Mouse (Mus musculus): ENCODE measurements at regions not wholly inside any gene's neighbourhood (a gene's known extent, or its start where the extent isn't known, plus 50 kb on each side); places are given as distances from the start of the nearest gene placed in this dataset.
A peak's percentile ranks its signal among the peaks of the same experiment; 100 is the strongest.

- Histone ChIP-seq H3K36me3 (ENCODE audit: control insufficient read depth, insufficient read depth, low read length, poor library complexity, severe bottlenecking) (no peaks in the 10 kb centered on the region), H3K4me3 (ENCODE audit: low read depth, low read length) (no peak overlapping the region), H3K27me3 (ENCODE audit: control insufficient read depth, insufficient read depth, low read length, poor library complexity, severe bottlenecking) (no peaks in the 10 kb centered on the region), H3K9ac (ENCODE audit: low read depth, poor library complexity, severe bottlenecking) (no peak overlapping the region), H3K9me3 (replicated peaks; ENCODE audit: control insufficient read depth, insufficient read depth, low read length, poor library complexity, severe bottlenecking) (no peaks in the 10 kb centered on the region), H3K27ac (ENCODE audit: insufficient read depth, low read length) (no peak overlapping the region), H3K4me1 (ENCODE audit: control insufficient read depth, insufficient read depth, low read length) (peaks cover under 1% of the 10 kb centered on the region)
- no peak for TF ChIP-seq CTCF (IDR thresholded peaks at IDR 0.05; ENCODE audit: low read depth, low read length)
- no peak for TF ChIP-seq POLR2A (IDR thresholded peaks at IDR 0.05; ENCODE audit: insufficient read depth, low read length)
- no peak for TF ChIP-seq EP300 (IDR thresholded peaks at IDR 0.05; ENCODE audit: insufficient read depth, low read depth, low read length)
Measured at GRCm38 (mm10) chr6:127331091-127331490, 115.5 kb upstream of the Parp11 start.

GRCm38 (mm10) chr6:127334256-127334655 is 112.4 kb upstream of the Parp11 start:
- Histone ChIP-seq H3K36me3 (ENCODE audit: control insufficient read depth, insufficient read depth, low read length, poor library complexity, severe bottlenecking) (no peaks in the 10 kb centered on the region), H3K27me3 (ENCODE audit: control insufficient read depth, insufficient read depth, low read length, poor library complexity, severe bottlenecking) (peaks cover 3% of the 10 kb centered on the region; the same call in 1 of the 2 replicates), H3K4me3 (ENCODE audit: low read depth, low read length) (no peak overlapping the region), H3K27ac (ENCODE audit: insufficient read depth, low read length) (no peak overlapping the region), H3K9me3 (replicated peaks; ENCODE audit: control insufficient read depth, insufficient read depth, low read length, poor library complexity, severe bottlenecking) (no peaks in the 10 kb centered on the region), H3K9ac (ENCODE audit: low read depth, poor library complexity, severe bottlenecking) (no peak overlapping the region), H3K4me1 (ENCODE audit: control insufficient read depth, insufficient read depth, low read length) (peaks cover 9% of the 10 kb centered on the region)
- TF ChIP-seq CTCF (IDR thresholded peaks at IDR 0.05; ENCODE audit: low read depth, low read length) (no peak), EP300 (IDR thresholded peaks at IDR 0.05; ENCODE audit: insufficient read depth, low read depth, low read length) (no peak), POLR2A (IDR thresholded peaks at IDR 0.05; ENCODE audit: insufficient read depth, low read length) (no peak)

DNA sequence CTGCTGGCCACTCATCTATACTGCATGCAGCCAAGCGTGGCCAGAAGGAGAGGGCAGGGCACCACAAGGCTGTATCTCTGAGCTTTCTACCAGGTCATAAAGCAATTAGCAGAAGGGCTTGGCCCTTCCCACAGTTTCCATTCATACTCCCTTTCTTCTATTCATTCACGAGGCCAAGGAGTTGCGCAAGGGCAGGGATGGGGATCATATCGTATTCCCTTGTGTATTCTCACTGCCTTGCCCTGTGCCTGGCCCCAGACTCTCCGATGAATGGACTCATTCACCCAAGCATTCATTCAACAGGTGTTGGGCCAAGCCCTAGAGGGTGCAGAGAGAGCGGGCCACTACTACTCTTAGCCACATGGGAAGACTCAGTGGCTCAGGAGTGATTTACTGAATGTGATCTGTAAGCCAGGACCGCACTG is 111.2 kb upstream of the Parp11 start:
- no peak overlapping the region for H3K4me3 ChIP-seq (ENCODE audit: low read depth, low read length)
- TF ChIP-seq CTCF (IDR thresholded peaks at IDR 0.05; ENCODE audit: low read depth, low read length) = no peak
- no peak for TF ChIP-seq EP300 (IDR thresholded peaks at IDR 0.05; ENCODE audit: insufficient read depth, low read depth, low read length)
- TF ChIP-seq POLR2A (IDR thresholded peaks at IDR 0.05; ENCODE audit: insufficient read depth, low read length) = no peak
- H3K27ac ChIP-seq (ENCODE audit: insufficient read depth, low read length) = no peak overlapping the region
- H3K9me3 ChIP-seq (replicated peaks; ENCODE audit: control insufficient read depth, insufficient read depth, low read length, poor library complexity, severe bottlenecking) = no peaks in the 10 kb centered on the region
- peaks cover 3% of the 10 kb centered on the region; the same call in 1 of the 2 replicates for H3K27me3 ChIP-seq (ENCODE audit: control insufficient read depth, insufficient read depth, low read length, poor library complexity, severe bottlenecking)
- no peaks in the 10 kb centered on the region for H3K36me3 ChIP-seq (ENCODE audit: control insufficient read depth, insufficient read depth, low read length, poor library complexity, severe bottlenecking)
- H3K4me1 ChIP-seq (ENCODE audit: control insufficient read depth, insufficient read depth, low read length) = peaks cover 9% of the 10 kb centered on the region
- no peak overlapping the region for H3K9ac ChIP-seq (ENCODE audit: low read depth, poor library complexity, severe bottlenecking)

GRCm38 (mm10) chr6:127335996-127336660 is 110.5 kb upstream of the Parp11 start:
- TF ChIP-seq POLR2A (IDR thresholded peaks at IDR 0.05; ENCODE audit: insufficient read depth, low read length) (no peak), CTCF (IDR thresholded peaks at IDR 0.05; ENCODE audit: low read depth, low read length) (no peak), EP300 (IDR thresholded peaks at IDR 0.05; ENCODE audit: insufficient read depth, low read depth, low read length) (no peak)
- Histone ChIP-seq H3K9me3 (replicated peaks; ENCODE audit: control insufficient read depth, insufficient read depth, low read length, poor library complexity, severe bottlenecking) (no peaks in the 10 kb centered on the region), H3K27me3 (ENCODE audit: control insufficient read depth, insufficient read depth, low read length, poor library complexity, severe bottlenecking) (peaks cover 3% of the 10 kb centered on the region; the same call in 1 of the 2 replicates), H3K4me3 (ENCODE audit: low read depth, low read length) (no peak overlapping the region), H3K9ac (ENCODE audit: low read depth, poor library complexity, severe bottlenecking) (no peak overlapping the region), H3K27ac (ENCODE audit: insufficient read depth, low read length) (no peak overlapping the region), H3K36me3 (ENCODE audit: control insufficient read depth, insufficient read depth, low read length, poor library complexity, severe bottlenecking) (no peaks in the 10 kb centered on the region), H3K4me1 (ENCODE audit: control insufficient read depth, insufficient read depth, low read length) (peaks cover 9% of the 10 kb centered on the region)

DNA sequence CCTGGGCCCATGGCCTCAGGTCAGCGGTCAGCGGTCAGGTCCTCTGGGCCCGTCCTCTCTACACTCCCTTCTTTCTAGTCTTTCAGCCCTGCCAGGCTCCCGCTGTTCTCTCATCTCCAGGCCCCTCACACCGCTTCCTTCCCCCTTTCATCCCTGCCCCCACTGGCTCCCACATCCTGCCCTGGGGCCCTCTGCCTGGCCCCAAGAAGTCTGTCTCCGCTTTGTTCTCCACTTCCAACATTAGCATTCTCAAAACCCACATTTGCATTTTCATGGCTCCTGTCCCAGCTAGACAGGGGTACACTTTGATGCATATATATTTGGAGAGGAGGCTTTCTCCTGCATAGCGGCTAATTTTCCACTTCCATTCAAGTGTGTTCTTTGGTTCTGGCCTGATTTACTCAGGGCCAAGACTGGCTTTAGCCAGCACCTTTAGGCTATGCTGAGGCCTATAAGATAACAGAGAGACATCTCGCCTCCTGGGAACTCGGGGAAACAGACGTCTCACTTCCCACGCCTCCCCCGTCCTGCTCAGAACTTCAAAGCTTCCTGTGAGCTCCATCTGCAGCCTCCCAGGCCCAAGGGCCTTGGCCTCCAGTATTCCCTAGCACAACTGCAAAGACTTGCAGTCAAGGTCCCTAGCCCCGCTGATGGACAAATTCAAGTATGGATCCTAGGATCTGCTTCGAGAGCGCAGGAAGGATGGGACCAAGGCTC is 109.8 kb upstream of the Parp11 start:
- H3K36me3 ChIP-seq (ENCODE audit: control insufficient read depth, insufficient read depth, low read length, poor library complexity, severe bottlenecking) = no peaks in the 10 kb centered on the region
- no peak overlapping the region for H3K27ac ChIP-seq (ENCODE audit: insufficient read depth, low read length)
- peaks cover 9% of the 10 kb centered on the region for H3K4me1 ChIP-seq (ENCODE audit: control insufficient read depth, insufficient read depth, low read length)
- no peak overlapping the region for H3K4me3 ChIP-seq (ENCODE audit: low read depth, low read length)
- peaks cover 4% of the 10 kb centered on the region; the same call in 1 of the 2 replicates for H3K27me3 ChIP-seq (ENCODE audit: control insufficient read depth, insufficient read depth, low read length, poor library complexity, severe bottlenecking)
- no peaks in the 10 kb centered on the region for H3K9me3 ChIP-seq (replicated peaks; ENCODE audit: control insufficient read depth, insufficient read depth, low read length, poor library complexity, severe bottlenecking)
- peak; percentile 91 for TF ChIP-seq EP300 (IDR thresholded peaks at IDR 0.05; ENCODE audit: insufficient read depth, low read depth, low read length)
- TF ChIP-seq CTCF (IDR thresholded peaks at IDR 0.05; ENCODE audit: low read depth, low read length) = no peak
- no peak for TF ChIP-seq POLR2A (IDR thresholded peaks at IDR 0.05; ENCODE audit: insufficient read depth, low read length)
- H3K9ac ChIP-seq (ENCODE audit: low read depth, poor library complexity, severe bottlenecking) = no peak overlapping the region

- no peak for TF ChIP-seq POLR2A (IDR thresholded peaks at IDR 0.05; ENCODE audit: insufficient read depth, low read length)
- TF ChIP-seq EP300 (IDR thresholded peaks at IDR 0.05; ENCODE audit: insufficient read depth, low read depth, low read length) = no peak
- peaks cover 9% of the 10 kb centered on the region for H3K4me1 ChIP-seq (ENCODE audit: control insufficient read depth, insufficient read depth, low read length)
- H3K9me3 ChIP-seq (replicated peaks; ENCODE audit: control insufficient read depth, insufficient read depth, low read length, poor library complexity, severe bottlenecking) = no peaks in the 10 kb centered on the region
- peaks cover 4% of the 10 kb centered on the region; the same call in 1 of the 2 replicates for H3K27me3 ChIP-seq (ENCODE audit: control insufficient read depth, insufficient read depth, low read length, poor library complexity, severe bottlenecking)
- H3K4me3 ChIP-seq (ENCODE audit: low read depth, low read length) = no peak overlapping the region
- H3K27ac ChIP-seq (ENCODE audit: insufficient read depth, low read length) = no peak overlapping the region
- H3K9ac ChIP-seq (ENCODE audit: low read depth, poor library complexity, severe bottlenecking) = no peak overlapping the region
- H3K36me3 ChIP-seq (ENCODE audit: control insufficient read depth, insufficient read depth, low read length, poor library complexity, severe bottlenecking) = no peaks in the 10 kb centered on the region
Measured at GRCm38 (mm10) chr6:127337398-127337871, 109.2 kb upstream of the Parp11 start.
